Mouse (Mus musculus) heart, postnatal 25 days (tissue): ENCODE results near the gene Arid1b. TPM values are rescaled to one million over a fixed set of nuclear protein-coding genes. Genes with fewer than 3 reads are reported as not detected.

Experiments used
- DNase-seq: peaks from one replicate; pipeline ENCODE4 v3.0.0; 2022; ENCODE audit warnings: low spot score
- intact Hi-C: fragments of 180-260 bp; cut with DNase I; formaldehyde crosslinking; loops from one replicate; pipeline ENCODE4 v1.15.1; 2025
- total RNA-seq, 2 experiments: library from RNA; stranded (reverse); gene quantifications; 2 replicates each; pipeline ENCODE4 v1.2.3; 2021

Gene Arid1b
- total RNA-seq, 2 experiments from 2014 or later, result 28.2 to 32.0 TPM

DNA sequence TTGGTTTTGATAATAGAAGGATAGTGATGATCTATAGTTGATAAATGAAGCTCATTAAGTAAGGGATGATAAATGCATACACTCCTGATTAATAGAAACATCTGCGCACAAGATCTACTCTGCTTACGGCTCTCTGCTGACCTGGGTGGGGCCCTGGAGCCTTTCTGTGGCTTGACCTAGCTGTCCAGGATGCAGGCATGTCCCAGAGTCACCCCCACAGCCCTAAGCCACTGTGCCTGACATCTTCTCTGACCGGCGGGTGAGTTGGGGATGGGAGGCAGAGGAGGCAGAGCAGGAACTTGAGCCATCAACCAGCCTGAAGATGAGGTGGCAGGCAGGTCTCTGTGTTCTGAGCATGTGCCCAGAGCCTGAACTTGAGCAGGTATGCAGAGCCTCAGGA lies 136.0 kb downstream of the Arid1b start:
- DNase-seq, result no peak
- intact Hi-C loops, result no loop called here

- intact Hi-C loops, result no loop called here
- no peak for DNase-seq
These were observed 137.6 kb downstream of the Arid1b start for GRCm38 (mm10) chr17:5131706-5132105.

GRCm38 (mm10) chr17:5132296-5132986 lies 138.3 kb downstream of the Arid1b start:
- intact Hi-C loops, result no loop called here
- DNase-seq, result no peak

GRCm38 (mm10) chr17:5132987-5133355 lies 138.8 kb downstream of the Arid1b start:
- intact Hi-C loops, result no loop called here
- no peak for DNase-seq

GRCm38 (mm10) chr17:5133831-5134230 lies 139.7 kb downstream of the Arid1b start:
- DNase-seq, result no peak
- intact Hi-C loops, result no loop called here

- intact Hi-C loops, result no loop called here
- DNase-seq, result no peak
These were observed 140.1 kb downstream of the Arid1b start for GRCm38 (mm10) chr17:5134271-5134670.

GRCm38 (mm10) chr17:5137936-5138335 lies 143.8 kb downstream of the Arid1b start:
- no peak for DNase-seq
- intact Hi-C loops, result no loop called here

DNA sequence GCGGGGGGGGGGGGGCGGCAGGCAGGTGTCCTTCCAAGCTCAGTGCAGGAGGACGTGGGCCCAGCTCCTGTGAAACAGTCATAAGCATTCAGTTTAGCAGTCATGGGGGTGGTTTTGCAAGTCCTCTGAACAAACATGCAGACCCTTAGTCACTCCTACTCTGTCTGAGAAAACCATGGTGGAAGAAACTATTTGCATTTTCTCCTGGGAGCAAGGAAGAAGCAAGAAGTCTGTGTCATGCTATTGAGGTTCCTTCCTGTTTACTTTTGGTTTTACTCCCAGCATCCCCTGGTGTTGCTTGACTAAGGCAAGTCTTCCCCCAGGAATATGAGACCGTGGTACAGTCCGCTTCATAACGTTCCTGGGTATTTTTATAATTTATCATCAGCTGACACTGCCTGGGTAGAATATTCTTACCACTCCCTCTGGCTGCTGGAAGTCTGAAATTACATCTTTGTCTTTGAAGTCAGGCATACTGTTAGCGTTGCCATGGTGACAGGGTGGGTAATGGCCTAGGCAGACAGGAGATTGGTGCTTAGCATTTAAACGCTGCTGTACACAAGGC lies 144.6 kb downstream of the Arid1b start:
- intact Hi-C loops, result no loop called here
- DNase-seq, result no peak

DNA sequence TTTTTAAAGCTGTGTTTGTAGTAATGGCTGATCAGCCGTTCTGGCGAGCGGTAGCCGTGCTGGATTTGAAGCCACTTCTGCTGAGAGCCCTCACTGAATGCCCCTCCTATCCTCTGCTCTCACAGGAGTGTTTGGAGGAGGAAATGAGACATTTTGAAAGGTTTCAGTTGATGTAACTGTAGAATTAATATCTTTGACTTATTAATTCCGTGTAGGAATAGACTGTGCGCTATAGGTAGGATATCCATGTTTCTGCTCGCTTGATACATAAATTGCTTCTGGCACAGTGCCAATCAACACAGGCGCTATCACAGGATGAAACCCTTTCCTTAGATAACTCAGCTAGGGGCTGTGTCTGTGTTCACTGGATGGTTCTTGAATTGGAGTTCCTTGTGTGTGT lies 145.4 kb downstream of the Arid1b start:
- DNase-seq, result no peak
- intact Hi-C loops, result no loop called here

- intact Hi-C loops, result loop anchor here (5.0 kb wide), 1 partner anchor 38 kb away; no protein-coding TSS in a partner anchor
- DNase-seq, result no peak
These were observed 149.8 kb downstream of the Arid1b start for GRCm38 (mm10) chr17:5143735-5144439.

- no peak for DNase-seq
- intact Hi-C loops, result no loop called here
These were observed 156.5 kb downstream of the Arid1b start for GRCm38 (mm10) chr17:5150660-5151063.

GRCm38 (mm10) chr17:5151852-5152251 lies 157.7 kb downstream of the Arid1b start:
- no peak for DNase-seq

GRCm38 (mm10) chr17:5153461-5153860 lies 159.3 kb downstream of the Arid1b start:
- DNase-seq, result no peak
- intact Hi-C loops, result no loop called here

More at GRCm38 (mm10) chr17:5151852-5152251, 157.7 kb downstream of the Arid1b start:
- intact Hi-C loops, result no loop called here

GRCm38 (mm10) chr17:5154322-5154721 lies 160.2 kb downstream of the Arid1b start:
- intact Hi-C loops, result no loop called here

DNA sequence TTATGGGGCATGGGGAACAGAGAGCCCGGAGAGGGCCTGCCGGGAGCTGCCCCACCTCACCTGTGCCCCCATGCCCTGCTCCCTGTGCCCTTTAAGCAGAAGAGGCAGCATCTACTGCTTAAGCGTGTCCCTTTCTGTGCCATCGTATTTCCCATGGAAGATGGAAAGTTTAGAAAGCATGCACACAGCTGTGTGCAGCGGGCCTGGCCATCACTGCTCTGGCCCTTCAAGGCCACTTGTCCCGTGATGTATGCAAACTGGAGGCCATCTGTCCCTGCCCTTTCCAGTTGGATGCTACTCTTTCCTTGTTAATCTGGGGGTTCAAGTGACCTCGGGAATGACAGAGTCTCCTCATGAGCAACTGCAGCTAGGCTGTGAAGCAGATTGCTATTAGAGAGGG lies 163.5 kb downstream of the Arid1b start:
- DNase-seq, result no peak
- intact Hi-C loops, result no loop called here

More at GRCm38 (mm10) chr17:5154322-5154721, 160.2 kb downstream of the Arid1b start:
- DNase-seq, result no peak

GRCm38 (mm10) chr17:5162525-5162924 lies 168.4 kb downstream of the Arid1b start:
- DNase-seq, result no peak
- intact Hi-C loops, result no loop called here

DNA sequence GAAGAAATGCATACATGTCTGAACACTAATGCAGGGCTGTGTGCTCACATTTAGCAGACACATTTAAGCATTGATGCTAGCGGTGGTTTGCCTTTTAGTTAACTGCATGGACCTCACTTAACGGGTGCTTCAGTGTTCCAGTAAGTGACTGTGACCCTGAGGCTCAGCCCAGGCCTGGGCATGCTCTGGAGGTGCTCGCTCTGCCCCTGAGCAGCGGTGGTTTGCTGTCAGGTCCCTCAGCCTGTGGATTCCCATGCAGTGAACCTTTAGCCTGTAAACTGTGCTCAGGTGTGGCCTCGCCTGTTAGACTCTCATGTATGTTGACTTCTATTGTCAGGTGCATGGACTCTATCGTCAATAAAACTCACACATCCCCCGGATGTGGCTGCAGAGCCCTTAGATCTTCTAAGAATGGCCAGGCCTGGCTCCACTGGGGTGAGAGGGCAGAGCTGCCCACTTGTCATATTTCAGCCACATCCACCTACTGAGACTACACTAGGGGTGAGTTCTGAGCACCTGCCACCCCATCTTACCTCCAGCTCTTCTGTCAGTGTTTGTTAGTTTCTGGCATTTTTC lies 169.2 kb downstream of the Arid1b start:
- intact Hi-C loops, result no loop called here
- no peak for DNase-seq

DNA sequence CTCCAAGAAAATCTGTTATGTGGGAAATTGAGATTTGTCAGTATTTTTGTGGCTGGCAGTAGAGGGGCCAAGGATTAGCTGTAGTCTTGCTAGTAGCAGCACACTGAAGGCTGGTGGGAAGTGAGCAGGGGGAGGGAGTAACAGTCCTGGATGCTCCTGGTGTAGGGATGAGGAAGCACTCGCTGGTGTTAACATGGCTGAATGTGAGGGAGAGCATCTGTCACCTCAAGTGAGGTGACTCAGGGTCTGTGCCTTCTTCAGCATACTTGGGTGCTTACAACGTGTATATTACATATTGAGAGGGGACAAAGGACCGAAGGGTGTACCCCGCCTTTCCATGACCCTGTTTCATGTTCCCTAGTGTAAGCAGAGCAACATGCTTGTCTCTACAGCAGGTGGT lies 170.7 kb downstream of the Arid1b start:
- DNase-seq, result no peak
- intact Hi-C loops, result no loop called here

DNA sequence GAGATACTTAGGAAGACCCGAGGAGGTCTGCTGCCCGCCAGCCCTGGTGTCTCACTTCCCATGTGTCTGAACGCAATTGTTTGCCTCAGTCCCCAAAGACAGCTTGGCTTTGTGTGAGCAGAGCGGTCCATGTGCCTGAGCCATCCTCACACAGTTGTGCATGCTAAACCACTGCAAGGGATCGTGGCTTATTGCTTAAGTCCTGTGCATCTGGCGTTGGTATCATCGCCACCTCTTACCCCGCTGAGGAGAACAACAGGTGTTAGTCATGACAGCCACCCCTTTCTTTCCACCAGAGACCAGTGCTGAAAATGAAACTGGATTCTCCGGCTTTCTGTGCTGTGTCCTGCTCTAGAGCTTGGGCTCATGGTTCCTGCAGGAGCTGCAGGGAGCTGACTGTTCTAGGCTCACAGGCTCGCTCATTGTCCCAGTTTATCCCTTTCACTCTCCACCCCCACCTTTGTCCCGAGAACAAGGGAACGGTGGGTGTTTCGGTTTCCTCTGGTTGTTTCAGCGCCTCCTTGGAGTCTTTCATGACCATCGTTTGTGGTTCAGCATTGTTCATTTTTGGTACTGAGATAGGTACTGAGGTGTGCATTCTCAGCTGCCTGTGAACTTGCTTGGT lies 171.2 kb downstream of the Arid1b start:
- intact Hi-C loops, result no loop called here
- DNase-seq, result no peak

DNA sequence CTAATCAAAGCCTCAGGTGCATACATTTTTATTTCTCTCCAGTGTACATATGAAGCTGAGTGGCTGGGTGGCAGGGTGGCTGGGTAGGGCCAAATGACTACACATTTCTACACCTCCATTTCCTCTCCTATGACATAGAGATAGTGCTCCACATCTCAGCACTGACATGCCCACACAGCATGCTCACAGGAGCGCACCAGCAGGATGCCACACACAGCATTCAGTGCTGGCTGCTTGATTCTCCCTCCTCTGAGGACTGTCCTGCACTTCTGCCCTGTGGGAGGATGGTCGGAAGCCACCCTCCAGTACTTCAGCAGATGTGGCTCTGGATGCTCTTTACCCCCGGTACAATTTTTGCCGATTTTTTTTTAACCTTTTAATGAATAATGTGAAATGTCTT lies 172.0 kb downstream of the Arid1b start:
- intact Hi-C loops, result no loop called here

More for the DNA sequence above, 172.0 kb downstream of the Arid1b start:
- no peak for DNase-seq
